Mouse (Mus musculus): ENCODE results near the gene Slc22a23.

DNA sequence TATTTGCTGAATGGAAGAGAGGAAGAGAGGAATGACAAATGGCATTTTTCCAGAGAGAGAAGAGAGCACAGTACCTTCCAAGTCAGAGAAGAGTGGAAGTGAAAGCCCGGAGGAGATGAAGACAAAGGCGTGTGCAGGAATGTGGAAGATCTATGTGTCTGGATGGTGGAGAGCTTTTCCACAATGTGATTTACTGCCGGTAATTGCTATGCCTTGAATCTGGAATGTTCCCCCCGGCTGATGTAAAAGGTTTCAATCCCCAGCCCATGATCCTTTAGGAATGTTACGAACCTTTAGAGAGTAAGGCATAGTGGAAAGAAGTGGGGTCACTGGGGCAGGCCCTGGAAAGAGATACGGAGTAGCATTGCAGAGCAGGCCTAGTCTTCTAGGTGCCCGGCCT lies 8.3 kb upstream of the Slc22a23 start:
- TF ChIP-seq CTCF (IDR thresholded peaks at IDR 0.05; ENCODE audit: insufficient read depth, low read depth, low read length) (no peak), POLR2A (IDR thresholded peaks at IDR 0.05; ENCODE audit: insufficient read depth, low read depth, low read length) (no peak)
